Mouse (Mus musculus) embryonic fibroblast, embryonic 13.5 days (primary cell): ENCODE data around the gene Gdi2. TPM values are rescaled to one million over a fixed set of nuclear protein-coding genes. Genes with fewer than 3 reads are reported as not detected.
A peak's percentile ranks its signal among the peaks of the same experiment; 100 is the strongest.

ENCODE experiments used
- H3K27ac ChIP-seq: 2 replicates; pipeline ENCODE4 v1.5.1; 2012; ENCODE audit warnings: low read length, control low read depth, inconsistent platforms; ENCODE audit not compliant: insufficient read depth
- H3K4me1 ChIP-seq: 2 replicates; pipeline ENCODE4 v1.6.1; 2011; ENCODE audit warnings: low read length; ENCODE audit not compliant: control insufficient read depth, insufficient read depth
- H3K4me3 ChIP-seq: 2 replicates; pipeline ENCODE4 v1.5.1; 2011; ENCODE audit warnings: mild to moderate bottlenecking, control low read depth, low read length; ENCODE audit not compliant: insufficient read depth
- CTCF ChIP-seq: IDR thresholded peaks from 2 replicates; pipeline ENCODE4 v1.5.1; 2011; ENCODE audit warnings: mild to moderate bottlenecking, control low read depth, low read length, moderate library complexity, borderline replicate concordance; ENCODE audit not compliant: insufficient read depth
- POLR2A ChIP-seq: IDR thresholded peaks from 2 replicates; pipeline ENCODE4 v1.6.1; 2011; ENCODE audit warnings: low read depth, mild to moderate bottlenecking, control low read depth, low read length, moderate library complexity
- polyA plus RNA-seq: library from polyadenylated mRNA; stranded (reverse); fragments of >200 nt; gene quantifications from 2 replicates; pipeline ENCODE4 v1.2.4, GENCODE M21; 2011; ENCODE audit warnings: low read depth; ENCODE audit not compliant: missing spikeins, insufficient read length

The Gdi2 gene
- polyA plus RNA-seq, 1 experiment = 867 TPM

DNA sequence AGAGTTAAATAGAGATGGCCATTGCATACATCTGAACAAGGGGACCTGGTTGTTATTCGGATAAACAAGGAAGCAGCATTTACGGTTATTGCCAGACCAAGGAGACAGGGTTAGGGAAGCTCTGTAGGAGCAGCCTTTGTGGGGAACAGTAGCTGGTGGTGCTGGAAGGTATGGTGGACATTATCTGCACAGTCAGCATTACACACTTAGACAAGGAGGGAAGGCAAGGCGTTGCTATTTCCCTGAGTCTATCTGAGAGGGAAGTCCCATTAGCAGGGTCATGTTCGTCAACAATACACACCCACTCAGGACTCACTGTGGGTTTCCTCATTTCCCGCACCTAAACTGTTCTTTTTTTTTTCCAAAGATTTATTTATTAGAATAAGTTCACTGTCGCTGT lies 10.0 kb downstream of the Gdi2 start:
- Histone ChIP-seq H3K4me3 (no peak overlapping the region), H3K4me1 (peaks cover 8% of the 10 kb centered on the region), H3K27ac (no peak overlapping the region)
- TF ChIP-seq CTCF = no peak
- TF ChIP-seq POLR2A = no peak

DNA sequence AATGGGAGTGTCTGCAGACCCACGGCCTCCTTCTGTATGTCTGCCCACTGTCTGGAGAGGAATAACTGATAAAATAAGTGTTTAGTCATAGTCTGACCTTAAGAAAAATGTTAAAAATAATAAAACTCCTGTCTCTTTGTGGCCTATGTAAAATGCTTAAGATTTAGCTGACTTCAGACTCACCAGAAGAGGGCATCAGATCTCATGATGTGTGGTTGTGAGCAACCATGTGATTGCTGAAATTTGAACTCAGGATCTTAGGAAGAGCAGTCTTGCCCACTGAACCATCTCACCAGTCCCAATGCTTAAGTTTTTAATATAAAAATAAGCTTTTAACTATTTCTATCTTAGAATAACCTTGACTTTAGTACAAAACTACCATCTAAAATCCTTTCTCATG lies 25.3 kb downstream of the Gdi2 start:
- no peak overlapping the region for H3K4me3 ChIP-seq
- no peaks in the 10 kb centered on the region; the same call in 1 of the 2 replicates for H3K4me1 ChIP-seq
- H3K27ac ChIP-seq = no peak overlapping the region
- TF ChIP-seq CTCF (no peak), POLR2A (no peak)

GRCm38 (mm10) chr13:3563953-3564352 lies 26.1 kb downstream of the Gdi2 start:
- TF ChIP-seq POLR2A (no peak), CTCF (no peak)
- no peak overlapping the region for H3K27ac ChIP-seq
- no peak overlapping the region for H3K4me3 ChIP-seq
- H3K4me1 ChIP-seq = no peaks in the 10 kb centered on the region; the same call in 1 of the 2 replicates

DNA sequence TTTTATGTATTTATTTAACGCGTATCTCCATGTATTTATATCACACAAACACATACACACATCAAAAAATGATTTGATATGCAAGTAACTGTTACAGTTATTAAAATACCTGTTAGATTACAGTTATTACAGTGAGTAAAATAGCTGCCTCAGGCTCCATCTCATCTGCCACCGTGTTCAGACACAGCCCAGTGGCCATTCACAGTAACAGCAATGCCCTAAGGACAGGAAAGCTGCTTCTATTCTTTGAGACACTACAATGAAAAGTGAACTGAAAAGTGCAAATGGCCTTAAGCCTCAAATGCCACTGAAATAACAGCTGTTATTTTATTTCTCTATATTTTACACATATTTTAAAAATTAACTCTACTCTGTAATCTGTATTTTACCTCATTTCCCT lies 52.9 kb downstream of the Gdi2 start:
- Histone ChIP-seq H3K4me3 (no peak overlapping the region), H3K4me1 (no peaks in the 10 kb centered on the region), H3K27ac (no peak overlapping the region)
- TF ChIP-seq CTCF (peak; percentile 3; the same call in 1 of the 2 replicates), POLR2A (no peak)

- Histone ChIP-seq H3K4me1 (no peaks in the 10 kb centered on the region), H3K4me3 (no peak overlapping the region), H3K27ac (no peak overlapping the region)
- no peak for TF ChIP-seq CTCF
- no peak for TF ChIP-seq POLR2A
These were observed 56.4 kb downstream of the Gdi2 start for GRCm38 (mm10) chr13:3594311-3594710.

GRCm38 (mm10) chr13:3596232-3596631 lies 58.4 kb downstream of the Gdi2 start:
- no peak overlapping the region for H3K4me3 ChIP-seq
- TF ChIP-seq POLR2A = no peak
- no peak for TF ChIP-seq CTCF
- H3K27ac ChIP-seq = no peak overlapping the region
- H3K4me1 ChIP-seq = no peaks in the 10 kb centered on the region

DNA sequence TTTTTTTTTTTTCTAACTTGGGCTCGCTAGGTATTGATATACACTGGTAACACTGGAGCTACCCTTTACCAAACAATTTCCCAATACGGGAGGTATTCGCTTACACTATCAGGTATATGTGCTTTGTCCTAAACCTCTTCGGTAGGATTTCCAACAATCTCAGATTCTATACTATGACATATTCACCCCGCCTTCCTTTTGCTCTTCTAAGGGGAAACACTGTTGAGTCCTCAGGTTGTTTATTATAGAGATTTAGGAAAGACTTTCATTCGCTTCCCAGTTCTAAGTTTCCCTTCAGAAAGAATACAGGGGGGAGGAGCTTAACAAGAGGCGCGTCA lies 71.9 kb downstream of the Gdi2 start:
- H3K4me1 ChIP-seq = no peaks in the 10 kb centered on the region
- TF ChIP-seq CTCF = no peak
- no peak for TF ChIP-seq POLR2A
- peak overlapping the region; percentile 91 for H3K4me3 ChIP-seq
- H3K27ac ChIP-seq = no peak overlapping the region

- no peaks in the 10 kb centered on the region for H3K4me1 ChIP-seq
- H3K27ac ChIP-seq = peak overlapping the region; percentile 75
- TF ChIP-seq CTCF = no peak
- no peak for TF ChIP-seq POLR2A
- H3K4me3 ChIP-seq = peak overlapping the region; percentile 91
These were observed 72.4 kb downstream of the Gdi2 start for GRCm38 (mm10) chr13:3610118-3610794.

DNA sequence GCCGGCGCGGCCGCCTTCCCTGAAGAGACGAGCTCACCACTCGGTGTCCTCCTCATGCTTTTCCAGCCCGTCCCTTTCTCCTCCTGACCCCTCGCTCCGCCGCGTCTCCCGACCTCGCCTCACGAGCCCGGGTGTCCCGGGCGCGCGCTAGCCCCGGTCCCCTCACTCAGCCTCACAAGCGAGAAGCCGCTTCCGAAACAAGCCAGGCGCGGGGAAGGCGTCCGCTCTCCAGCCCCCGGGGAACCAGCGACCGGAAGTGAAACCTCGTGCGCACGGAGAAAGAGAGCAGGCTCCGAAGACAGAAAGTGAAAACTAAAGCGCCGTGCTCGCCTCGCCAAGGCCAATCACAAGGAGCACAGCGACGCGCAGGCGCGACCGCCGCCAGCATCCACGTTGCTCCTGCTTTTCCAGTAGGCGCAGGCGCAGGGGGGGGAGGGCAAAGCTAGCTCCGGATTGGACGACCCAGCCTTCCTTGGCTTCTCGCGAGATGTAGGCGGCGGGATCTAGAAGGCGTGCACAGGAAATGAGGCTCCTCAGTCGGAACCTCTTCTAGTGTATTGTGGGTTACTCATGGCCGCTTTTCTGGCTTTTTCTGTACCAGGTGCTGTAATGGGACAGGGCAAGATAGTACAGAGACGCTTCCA lies 73.1 kb downstream of the Gdi2 start, which contains the start of gene Fam208b:
TSS of gene Fam208b (minus strand) at position 314 of the 644 bp plus-strand sequence.
- TF ChIP-seq POLR2A = peak; percentile 69
- no peak for TF ChIP-seq CTCF
- H3K4me1 ChIP-seq = no peaks in the 10 kb centered on the region
- H3K27ac ChIP-seq = peak within 1 kb of the TSS; percentile 75
- H3K4me3 ChIP-seq = peak within 1 kb of the TSS; percentile 91

Other genes starting within 250 kb of the Gdi2 start
- 36.2 and 44.1 TPM in 2 replicates for gene Fam208b, start 73.0 kb downstream of the Gdi2 start, polyA plus RNA-seq
- 4.9 and 5.1 TPM in 2 replicates for gene Asb13, start 96.0 kb downstream of the Gdi2 start, polyA plus RNA-seq